Mouse (Mus musculus) kidney, adult 18-20 months (tissue): Measurements from ENCODE around the gene Vamp9.

ENCODE experiments used
- DNase-seq: peaks from one replicate; pipeline ENCODE4 v3.0.0; 2021

Vamp9 gene

GRCm38 (mm10) chr5:99906181-99906956 is at the start of gene Vamp9:
Gene Vamp9, plus strand, starts transcription at chr5:99906254.
- peak; percentile 94 for DNase-seq

DNA sequence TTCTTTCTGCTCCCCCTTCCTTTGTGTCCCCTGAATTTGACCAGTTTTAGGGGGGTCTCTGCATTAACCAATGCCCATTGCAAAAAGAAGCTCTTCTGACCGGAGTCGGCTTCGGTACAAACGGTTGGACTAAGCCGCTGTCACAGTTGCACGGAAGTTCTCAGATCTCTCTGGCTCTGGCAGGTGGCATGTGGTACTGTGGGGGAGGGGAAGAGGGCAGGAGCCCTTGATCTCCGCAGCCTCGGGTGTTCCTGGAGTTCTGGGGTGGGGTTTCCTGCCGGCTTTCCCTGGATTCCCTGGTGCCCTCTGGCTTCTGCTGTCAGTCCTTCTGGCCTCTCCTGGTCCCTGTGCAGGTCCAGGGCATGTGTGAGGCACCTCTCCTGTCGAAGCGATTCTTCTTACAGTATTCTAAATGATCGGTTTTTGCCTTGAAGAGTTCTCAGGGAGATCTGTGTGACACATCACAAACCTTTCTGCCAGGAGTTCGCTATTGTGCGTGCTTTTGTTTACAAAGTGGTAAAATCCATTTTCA is 48.9 kb upstream of the Vamp9 start:
- no peak for DNase-seq

GRCm38 (mm10) chr5:99859637-99860433 is 46.2 kb upstream of the Vamp9 start:
- no peak for DNase-seq

GRCm38 (mm10) chr5:99861816-99862215 is 44.2 kb upstream of the Vamp9 start:
- DNase-seq, result no peak

- no peak for DNase-seq
Observed at GRCm38 (mm10) chr5:99863656-99864380, 42.2 kb upstream of the Vamp9 start.

- DNase-seq, result no peak
Observed at GRCm38 (mm10) chr5:99865779-99866178, 40.3 kb upstream of the Vamp9 start.

GRCm38 (mm10) chr5:99868286-99868685 is 37.8 kb upstream of the Vamp9 start:
- DNase-seq, result no peak

- DNase-seq, result no peak
Observed at GRCm38 (mm10) chr5:99868923-99869322, 37.1 kb upstream of the Vamp9 start.

GRCm38 (mm10) chr5:99877565-99877964 is 28.5 kb upstream of the Vamp9 start:
- DNase-seq, result no peak

DNA sequence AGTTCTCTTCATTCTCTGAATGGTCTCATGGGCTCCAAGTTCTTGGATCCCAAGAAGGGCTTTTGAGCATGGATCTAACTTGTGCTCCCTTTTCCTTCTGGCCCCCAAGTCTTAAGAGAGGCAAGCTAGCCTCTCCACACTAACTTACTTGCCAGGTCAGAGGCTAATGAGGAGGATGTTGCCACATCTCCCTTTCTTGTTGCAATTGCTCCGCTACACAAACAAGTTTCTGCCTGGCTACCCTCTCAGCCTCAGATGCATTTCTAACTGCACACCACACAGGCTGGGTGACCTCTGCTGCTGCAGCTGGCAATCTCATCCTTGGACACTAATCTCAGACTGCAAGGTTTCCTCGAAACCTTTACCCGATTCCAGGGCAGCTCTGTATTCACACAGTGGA is 23.6 kb upstream of the Vamp9 start:
- no peak for DNase-seq

GRCm38 (mm10) chr5:99884035-99884434 is 22.0 kb upstream of the Vamp9 start:
- no peak for DNase-seq

GRCm38 (mm10) chr5:99887133-99887532 is 18.9 kb upstream of the Vamp9 start:
- no peak for DNase-seq

DNA sequence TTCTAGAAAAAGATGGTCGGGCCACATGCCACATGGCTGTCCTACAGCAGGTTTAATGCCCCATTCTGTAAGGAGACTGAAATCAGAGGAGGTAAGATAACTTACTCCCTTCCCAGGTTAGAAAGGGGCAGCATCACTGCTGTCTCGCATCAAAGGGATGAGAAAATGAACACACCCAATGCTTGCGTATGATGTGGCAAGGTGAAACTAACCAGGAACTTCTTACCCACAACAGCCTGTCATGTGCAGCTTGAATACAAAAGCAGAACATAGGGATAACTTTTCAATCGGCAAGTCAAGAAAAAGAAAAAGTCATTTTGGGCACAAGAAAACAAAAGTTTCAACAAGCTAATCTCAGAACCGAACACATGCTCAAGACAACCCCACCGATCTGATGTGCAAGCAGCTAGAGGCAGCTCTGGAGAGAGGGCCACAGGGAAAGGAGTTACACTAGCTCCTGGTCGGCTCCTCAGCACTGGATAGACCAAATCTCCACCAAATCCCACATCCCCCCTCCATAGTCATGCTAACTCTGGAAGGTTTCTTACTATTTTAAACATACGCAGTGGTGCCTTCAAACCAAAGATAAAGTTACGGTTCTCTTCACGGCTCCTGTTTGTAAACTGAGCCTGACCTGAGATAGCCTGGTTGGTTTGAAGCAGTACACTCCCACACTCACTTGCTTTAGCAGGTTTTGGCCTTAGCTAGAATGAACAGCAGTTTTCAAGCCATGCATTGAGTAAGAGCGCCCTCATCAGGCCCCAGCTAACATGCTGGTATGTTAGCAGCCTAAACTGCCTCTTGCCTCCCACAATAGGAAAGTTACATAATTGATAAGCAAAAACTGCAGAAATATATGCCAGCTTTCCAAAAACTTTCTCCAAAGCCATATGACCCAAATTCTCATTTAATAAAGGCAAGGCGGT is 14.3 kb upstream of the Vamp9 start:
- DNase-seq, result peak; percentile 41

DNA sequence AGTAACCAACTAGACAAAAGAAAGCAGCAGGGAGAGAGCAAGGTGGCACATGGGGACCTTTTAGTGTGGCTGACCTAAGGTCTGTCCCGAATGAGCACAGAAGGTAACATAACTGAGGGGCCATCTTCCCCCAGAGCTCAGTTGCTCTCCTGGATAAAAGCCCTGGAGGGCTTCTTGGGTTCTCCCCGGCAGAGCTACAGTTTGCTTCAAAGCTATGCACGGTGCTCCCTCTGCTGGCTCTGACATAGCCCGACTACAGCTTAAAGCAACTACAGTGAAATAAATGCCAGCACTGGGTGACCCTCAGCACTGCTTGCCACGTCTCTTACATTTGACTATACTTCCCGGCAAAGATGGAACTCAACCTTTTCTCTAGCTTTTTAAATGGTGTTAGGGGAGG is 6.0 kb upstream of the Vamp9 start:
- DNase-seq, result peak; percentile 49

GRCm38 (mm10) chr5:99905731-99906130 is 323 bp upstream of the Vamp9 start:
- DNase-seq, result no peak

DNA sequence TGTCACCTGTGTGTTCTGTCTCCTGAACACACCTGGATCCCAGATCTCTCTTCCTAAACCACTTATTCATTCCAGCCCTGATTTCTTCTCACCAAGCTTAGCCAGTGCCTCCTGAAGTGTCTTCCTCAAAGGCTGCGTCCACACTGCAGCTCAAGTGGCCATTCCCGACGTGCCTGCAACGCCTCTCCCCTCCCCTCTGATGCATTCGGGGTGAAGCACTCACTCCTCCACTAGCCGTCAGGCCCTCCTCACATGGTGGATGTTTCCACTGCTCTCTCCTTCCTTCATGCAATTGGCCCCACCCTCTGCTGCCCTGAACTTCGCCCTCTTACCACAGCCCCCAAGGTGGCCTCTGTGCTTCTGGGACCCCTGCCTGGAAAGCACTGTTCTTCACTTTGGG is 9.4 kb downstream of the Vamp9 start:
- no peak for DNase-seq

DNA sequence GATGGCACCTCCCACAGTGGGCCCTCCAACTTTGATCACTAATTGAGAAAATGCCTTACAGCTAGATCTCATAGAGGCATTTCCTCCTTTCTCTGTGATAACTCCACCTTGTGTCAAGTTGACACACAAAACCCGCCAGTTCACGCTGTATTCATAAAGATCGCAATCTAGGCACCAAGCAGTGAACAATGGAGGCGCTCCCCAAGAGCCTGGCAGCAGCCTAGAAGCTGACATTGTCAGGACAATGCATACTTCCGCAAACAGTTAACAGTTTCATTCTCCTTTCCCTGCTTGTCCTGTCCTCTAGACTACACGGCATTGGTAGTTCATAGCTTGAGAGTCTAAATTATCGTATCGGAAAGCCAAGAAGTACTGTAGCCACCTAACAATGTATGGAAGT is 16.0 kb downstream of the Vamp9 start:
- DNase-seq, result no peak

GRCm38 (mm10) chr5:99927951-99928350 is 21.9 kb downstream of the Vamp9 start:
- peak; percentile 59 for DNase-seq

- no peak for DNase-seq
Observed at GRCm38 (mm10) chr5:99931910-99932309, 25.9 kb downstream of the Vamp9 start.

DNA sequence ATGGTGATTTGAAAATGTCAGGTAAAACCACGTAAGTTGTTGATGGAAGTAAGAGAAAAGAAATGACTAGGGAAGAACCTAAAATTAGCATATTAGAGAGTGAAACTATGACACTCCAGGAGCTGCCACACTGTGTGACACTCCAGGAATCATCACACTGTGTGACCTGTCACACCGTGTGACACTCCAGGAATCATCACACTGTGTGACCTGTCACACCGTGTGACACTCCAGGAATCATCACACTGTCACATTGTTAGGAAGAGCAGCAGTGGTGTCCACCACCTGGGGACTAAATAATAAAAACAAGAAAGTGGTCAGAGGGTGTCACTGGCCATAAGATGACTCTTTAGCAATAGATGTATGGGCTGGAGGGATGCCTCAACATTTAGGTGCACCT is 33.4 kb downstream of the Vamp9 start:
- no peak for DNase-seq

- DNase-seq, result no peak
Observed at GRCm38 (mm10) chr5:99941273-99941672, 35.2 kb downstream of the Vamp9 start.
